Mouse (Mus musculus) spleen, adult 18-20 months (tissue): Measurements from ENCODE around the gene Glg1.
"Not testable (repeated sequence)": the region's sequence is repeated elsewhere in the genome, so short reads cannot be mapped to it uniquely, and the experiment has no call there.

ENCODE experiments used
- DNase-seq, 2 experiments: peaks; one replicate each; pipeline ENCODE4 v3.0.0; 2022; ENCODE audit warnings: mixed read lengths in 2 of 2

Glg1 gene

GRCm38 (mm10) chr8:111248136-111248535, 10.9 kb downstream of the Glg1 start:
- DNase-seq, result no peak

GRCm38 (mm10) chr8:111246864-111247263, 12.2 kb downstream of the Glg1 start:
- DNase-seq, result not testable (repeated sequence)

DNA sequence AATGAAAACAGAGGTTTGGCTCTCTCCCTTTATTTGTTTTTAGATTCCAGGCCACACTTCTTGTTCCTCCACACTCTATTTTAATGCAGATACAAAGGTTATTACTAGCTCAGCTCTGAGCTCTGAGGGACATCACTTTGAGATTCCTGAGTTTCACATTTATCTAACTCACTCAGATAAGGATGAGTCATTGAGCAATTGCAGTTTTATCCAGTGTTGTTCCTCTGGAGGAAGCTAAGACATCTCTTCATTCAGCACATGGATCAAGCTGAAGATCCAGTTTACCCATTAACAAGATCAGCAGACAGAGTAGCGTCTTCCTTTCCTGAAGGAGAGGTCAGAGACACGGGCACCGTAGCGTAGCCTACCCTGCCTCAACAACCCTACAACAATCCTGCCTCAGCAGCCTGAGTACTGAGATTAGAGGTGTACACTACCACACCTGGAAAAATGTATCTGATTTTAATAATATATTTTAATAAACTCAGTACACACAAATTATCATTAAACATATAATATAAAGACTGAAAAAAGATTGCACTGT, 12.7 kb downstream of the Glg1 start:
- no peak for DNase-seq

- no peak for DNase-seq
Observed at GRCm38 (mm10) chr8:111237301-111237700, 21.7 kb downstream of the Glg1 start.

DNA sequence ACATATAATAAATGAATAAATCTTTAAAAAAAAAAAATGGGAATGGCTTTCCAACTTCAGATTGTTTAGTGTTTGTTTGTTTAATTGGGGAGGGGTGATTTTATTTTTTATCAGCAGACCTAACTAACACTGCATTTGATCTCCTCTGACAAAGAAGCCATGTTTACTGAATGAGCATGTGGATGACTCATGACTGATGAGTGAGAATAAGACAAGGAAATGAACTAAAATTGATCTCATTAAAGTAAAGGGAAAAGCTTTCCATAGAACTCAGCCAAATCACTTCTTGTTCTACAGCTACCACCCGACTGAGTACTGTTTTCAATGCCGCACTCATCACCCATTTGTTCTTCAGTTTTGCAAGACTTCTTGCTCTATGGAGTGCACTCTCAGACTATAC, 25.3 kb downstream of the Glg1 start:
- no peak for DNase-seq

DNA sequence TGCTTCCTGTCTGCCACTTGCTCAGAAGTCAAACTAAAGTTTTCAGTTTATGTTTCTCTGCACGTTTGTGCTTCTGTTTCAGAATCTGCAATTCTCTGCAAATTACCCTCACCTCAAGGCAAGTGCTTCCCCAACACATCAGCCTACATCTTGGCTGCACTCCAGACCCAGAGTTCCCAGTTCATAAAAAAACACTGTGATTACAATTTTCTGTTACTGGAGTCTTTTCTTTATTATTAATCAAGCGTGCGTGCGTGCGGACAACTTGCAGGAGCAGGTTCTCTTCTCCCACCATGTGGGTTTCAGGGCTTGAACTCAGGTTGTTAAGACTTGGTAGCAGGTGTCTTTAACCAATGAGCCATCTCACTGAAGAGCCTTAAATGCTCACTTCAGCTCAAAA, 34.9 kb downstream of the Glg1 start:
- no peak for DNase-seq

GRCm38 (mm10) chr8:111218107-111218506, 40.9 kb downstream of the Glg1 start:
- no peak for DNase-seq

GRCm38 (mm10) chr8:111213406-111213805, 45.6 kb downstream of the Glg1 start:
- DNase-seq, result no peak

DNA sequence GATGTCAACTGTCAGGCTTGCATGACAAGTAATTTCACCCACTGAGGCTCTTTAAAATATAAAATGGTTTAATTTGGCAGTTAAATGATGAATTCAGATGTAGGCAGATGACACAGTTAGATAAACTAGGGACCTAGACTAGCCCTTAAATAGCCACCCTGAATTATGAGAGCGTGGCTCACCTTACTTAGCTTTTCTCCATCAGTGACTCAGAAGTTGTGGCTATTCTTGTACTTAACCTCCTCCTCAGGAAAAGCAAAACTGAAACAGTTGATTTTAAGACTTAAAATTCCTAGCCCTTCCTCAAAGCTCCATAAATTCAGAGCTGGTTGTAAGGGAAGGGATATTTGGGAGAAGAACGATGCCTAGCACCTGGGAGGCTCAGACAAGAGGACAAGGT, 47.8 kb downstream of the Glg1 start:
- DNase-seq, result no peak

- DNase-seq, result no peak
Observed at GRCm38 (mm10) chr8:111209874-111210273, 49.1 kb downstream of the Glg1 start.

DNA sequence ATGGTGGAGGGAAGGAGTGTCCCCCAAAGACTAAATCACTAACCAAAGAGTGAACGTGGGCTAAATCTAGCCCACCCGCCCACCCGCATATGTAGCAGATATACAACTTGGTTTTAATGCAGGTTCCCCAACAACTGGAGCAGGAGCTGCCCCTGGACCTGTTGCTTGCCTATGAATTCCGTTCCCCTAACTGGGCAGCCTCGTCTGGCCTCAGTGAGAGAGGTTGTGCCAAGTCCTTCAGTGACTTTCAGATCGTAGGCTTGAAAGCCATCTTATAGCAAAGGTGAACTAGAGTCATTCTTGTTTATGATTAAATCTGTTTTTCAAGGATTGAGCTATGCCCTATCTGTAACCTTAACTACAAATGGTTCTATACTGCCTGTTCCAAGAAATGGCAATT, 52.7 kb downstream of the Glg1 start:
- no peak for DNase-seq

- DNase-seq, result no peak
Observed at GRCm38 (mm10) chr8:111205033-111205432, 54.0 kb downstream of the Glg1 start.

DNA sequence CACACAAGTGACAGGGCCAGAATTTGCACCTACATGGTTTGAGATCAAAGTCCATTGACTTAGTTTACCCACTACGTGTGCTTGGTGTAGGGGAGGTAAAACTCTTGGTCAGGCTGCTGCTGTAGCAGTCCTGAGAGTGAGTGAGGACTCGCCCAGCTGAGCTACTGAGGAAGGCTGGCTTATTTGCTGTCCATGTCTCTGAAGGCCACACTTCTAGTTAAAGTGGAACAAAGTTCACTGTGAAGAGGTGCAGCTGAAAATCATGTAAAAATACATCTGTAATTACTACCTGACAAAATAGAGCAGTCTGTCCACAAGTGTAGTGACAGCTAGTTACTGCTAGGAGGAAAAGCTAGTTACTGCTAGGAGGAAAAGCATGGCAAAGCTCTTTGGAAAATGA, 55.7 kb downstream of the Glg1 start:
- no peak for DNase-seq

DNA sequence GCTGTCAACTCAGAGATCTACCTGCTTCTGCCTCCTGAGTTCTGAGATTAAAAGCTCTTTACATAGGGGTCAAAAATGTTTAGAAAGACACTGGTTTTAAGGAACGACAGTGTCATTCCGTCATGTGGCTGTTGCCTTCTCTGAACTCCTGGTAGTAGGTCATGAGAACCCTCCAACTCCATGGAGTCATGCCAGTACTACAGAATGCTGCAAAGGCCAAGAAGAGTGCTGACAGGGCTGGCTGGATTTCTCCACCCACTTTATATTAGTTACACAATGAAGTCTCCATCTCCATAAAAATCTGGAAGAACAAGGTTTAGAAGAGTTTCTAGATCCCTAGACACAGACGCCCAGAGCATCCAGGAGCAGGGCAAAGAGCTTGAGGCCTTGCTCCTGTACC, 61.0 kb downstream of the Glg1 start:
- no peak for DNase-seq

- DNase-seq, result no peak
Observed at GRCm38 (mm10) chr8:111196181-111196580, 62.8 kb downstream of the Glg1 start.

- DNase-seq, result no peak
Observed at GRCm38 (mm10) chr8:111188594-111189211, 70.3 kb downstream of the Glg1 start.

DNA sequence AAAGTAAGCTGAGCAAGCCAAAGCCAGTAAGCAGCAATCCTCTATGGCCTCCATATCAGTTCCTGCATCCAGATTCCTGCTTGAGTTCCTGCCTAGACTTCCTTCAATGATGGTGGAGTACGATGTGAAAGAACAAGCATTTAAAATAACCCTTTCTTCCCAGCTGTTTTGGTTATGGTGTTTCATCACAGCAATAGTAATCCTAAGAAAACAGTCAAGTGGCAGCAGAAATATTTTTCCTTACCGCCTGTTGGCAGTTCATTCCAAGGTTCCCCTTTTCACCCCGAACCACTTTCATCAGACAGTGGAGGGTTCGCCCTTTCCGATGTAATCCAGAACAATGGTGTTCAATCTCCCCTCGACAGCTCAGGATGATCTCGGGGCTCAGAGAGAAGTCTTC, 71.5 kb downstream of the Glg1 start:
- DNase-seq, result no peak

- no peak for DNase-seq
Observed at GRCm38 (mm10) chr8:111185472-111185947, 73.5 kb downstream of the Glg1 start.

DNA sequence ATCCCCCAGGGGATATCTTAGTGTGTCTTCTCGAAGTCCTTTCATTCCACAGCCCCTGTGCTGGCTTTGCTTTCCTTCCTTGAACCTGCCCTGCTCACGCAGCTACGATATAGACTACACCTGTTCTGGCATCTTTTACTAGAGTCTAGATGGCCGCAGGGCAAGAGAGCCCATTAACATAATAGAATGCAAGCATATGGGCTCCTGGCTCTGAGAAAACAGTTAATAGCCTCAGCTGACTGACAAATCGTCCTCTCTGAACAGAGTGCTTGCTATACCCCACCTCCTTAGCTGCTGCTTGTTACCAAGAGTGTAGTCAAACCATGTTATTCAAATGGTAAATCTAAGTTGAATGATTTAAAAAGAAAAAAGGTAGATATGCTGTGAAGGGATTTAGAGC, 87.4 kb downstream of the Glg1 start:
- no peak for DNase-seq

DNA sequence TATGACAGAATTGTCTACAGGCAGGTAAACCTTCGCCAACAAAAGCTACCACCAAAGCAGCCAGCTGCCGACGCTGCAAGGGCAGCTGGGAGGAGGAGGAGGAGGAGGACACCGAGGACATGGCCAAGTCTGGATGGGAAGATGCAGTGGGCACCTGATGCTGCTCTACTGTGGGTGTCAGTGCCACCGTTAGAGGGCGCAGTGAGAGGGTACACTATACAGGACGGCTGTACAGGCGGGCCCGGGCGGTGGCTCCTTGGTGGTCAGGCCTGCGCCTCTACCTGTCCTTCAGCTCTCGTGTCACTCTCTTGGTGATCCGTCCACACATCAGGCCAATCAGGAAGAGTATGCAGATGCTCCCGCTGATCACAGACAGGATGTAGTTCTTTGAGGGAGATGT, 101.4 kb downstream of the Glg1 start:
- DNase-seq, result peak in 1 of 2 experiments; percentile 40

DNA sequence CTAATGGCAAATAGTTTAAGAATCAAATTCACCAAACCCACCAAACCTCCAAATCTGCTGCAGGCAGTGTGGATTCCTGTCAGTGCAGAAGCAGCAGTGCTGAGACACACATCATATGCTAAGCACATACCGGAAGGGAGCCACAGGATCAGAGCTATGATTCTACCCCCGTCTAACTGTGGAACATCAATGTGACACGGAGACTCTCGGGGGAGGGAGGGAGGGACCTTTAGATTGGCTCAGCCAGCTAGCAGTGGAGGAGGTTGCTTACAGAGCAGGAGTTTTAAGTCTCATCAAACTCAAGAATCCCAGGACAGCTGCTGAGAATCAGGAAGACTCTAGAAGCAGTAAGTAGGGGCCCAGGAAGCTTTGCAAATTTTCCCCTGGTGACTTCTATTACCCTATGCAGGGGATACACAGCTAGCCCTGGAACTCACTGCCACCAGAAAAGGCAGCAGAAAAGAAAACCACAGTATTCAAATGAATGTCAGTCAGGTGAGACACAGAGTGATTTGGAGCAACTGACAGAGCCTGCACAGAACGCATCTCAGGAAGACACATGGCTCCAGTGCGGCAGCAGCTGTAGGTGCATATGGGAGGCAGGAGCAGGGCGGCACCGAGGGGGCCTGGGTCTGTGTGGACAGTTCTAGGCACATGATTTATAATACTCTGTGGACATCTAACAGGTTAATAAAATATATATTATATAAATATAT, 103.1 kb downstream of the Glg1 start:
- DNase-seq, result no peak

DNA sequence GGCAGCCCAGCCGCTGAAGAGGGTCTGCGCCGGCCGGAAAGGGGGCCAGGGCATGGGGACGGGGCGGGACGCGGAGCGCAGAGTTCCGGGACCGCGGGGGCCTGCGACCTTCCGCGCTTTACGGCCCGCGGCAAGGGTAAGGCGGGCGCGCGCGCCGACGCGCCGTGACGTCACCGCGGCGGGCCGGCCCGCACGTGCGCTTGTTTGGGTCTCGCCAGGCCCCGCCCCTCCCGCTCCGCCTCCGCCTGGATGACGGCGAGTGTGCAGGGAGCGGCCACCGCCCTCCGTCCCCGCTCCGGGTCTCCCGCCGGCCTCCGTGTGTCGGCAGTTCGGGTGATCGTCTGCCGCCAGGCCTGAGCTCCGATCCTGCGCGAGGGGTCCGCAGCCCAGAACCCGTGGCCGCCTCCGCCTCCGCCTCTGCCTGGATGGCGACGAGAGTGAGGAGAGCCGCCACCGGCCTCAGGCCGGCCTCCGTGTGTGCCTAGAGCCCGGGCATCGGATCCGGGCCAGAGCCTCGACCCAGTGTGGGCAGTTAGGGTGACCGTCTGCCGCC, 113.5 kb downstream of the Glg1 start:
- peak; percentile 88 to 94 for DNase-seq

- DNase-seq, result not testable (repeated sequence)
Observed at GRCm38 (mm10) chr8:111144901-111145459, 114.0 kb downstream of the Glg1 start.

DNA sequence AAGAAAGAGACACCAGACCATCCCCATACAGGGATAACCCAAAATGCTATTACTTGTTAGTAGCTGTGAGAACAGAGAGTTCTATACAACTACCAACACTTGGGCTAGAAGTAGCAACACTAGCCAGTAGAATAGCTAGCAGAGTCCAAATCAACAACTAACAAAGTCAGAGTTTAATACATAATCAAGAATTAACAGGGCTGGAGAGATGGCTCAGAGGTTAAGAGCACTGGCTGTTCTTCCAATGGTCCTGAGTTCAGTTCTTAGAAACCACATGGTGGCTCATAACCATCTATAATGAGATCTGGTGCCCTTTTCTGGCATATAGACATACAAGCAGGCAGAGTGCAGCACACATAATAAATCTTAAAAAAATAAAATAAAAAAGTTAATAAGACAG, 116.5 kb downstream of the Glg1 start:
- no peak for DNase-seq
